Mouse (Mus musculus) forebrain, embryonic 11.5 days (tissue): ENCODE data around the gene Tfcp2. TPM values are rescaled to one million over a fixed set of nuclear protein-coding genes. Genes with fewer than 3 reads are reported as not detected.
"Not testable (repeated sequence)": the region's sequence is repeated elsewhere in the genome, so short reads cannot be mapped to it uniquely, and the experiment has no call there.

Experiments used
- ATAC-seq: fragments of 200-750 bp; cut with Nextera tagmentation; replicated peaks from 2 replicates; pipeline ENCODE4 v1.8.0; 2017; ENCODE audit warnings: moderate TSS enrichment; ENCODE audit not compliant: low FRiP score
- DNase-seq: peaks from one replicate; pipeline ENCODE4 v3.0.0-alpha.2; 2017; ENCODE audit warnings: low spot score
- H3K27ac ChIP-seq: fragments of 300-500 bp; sonication (generic); 2 replicates; pipeline ENCODE4 v1.5.1; 2014; ENCODE audit warnings: low read depth, low read length
- H3K27me3 ChIP-seq: fragments of 300-500 bp; sonication (generic); 2 replicates; pipeline ENCODE4 v1.6.1; 2014; ENCODE audit warnings: mild to moderate bottlenecking, low read length, mixed read lengths; ENCODE audit not compliant: control insufficient read depth, insufficient read depth
- H3K36me3 ChIP-seq: fragments of 300-500 bp; sonication (generic); 2 replicates; pipeline ENCODE4 v1.6.1; 2014; ENCODE audit warnings: mild to moderate bottlenecking, low read length, moderate library complexity, mixed read lengths; ENCODE audit not compliant: control insufficient read depth, insufficient read depth
- H3K4me1 ChIP-seq: fragments of 300-500 bp; sonication (generic); replicated peaks from 2 replicates; pipeline ENCODE4 v1.6.1; 2014; ENCODE audit warnings: low read length, mixed read lengths; ENCODE audit not compliant: control insufficient read depth, insufficient read depth
- H3K4me2 ChIP-seq: fragments of 300-500 bp; sonication (generic); 2 replicates; pipeline ENCODE4 v1.6.1; 2014; ENCODE audit warnings: low read depth, mild to moderate bottlenecking, low read length, moderate library complexity, mixed read lengths; ENCODE audit not compliant: severe bottlenecking
- H3K4me3 ChIP-seq: fragments of 300-500 bp; sonication (generic); 2 replicates; pipeline ENCODE4 v1.5.1; 2014; ENCODE audit warnings: low read depth, low read length
- H3K9ac ChIP-seq: fragments of 300-500 bp; sonication (generic); 2 replicates; pipeline ENCODE4 v1.6.1; 2014; ENCODE audit warnings: low read length
- H3K9me3 ChIP-seq: fragments of 300-500 bp; sonication (generic); 2 replicates; pipeline ENCODE4 v1.6.1; 2016; ENCODE audit warnings: low read length, mixed read lengths; ENCODE audit not compliant: control insufficient read depth
- WGBS: fragments of 180-500 bp; shearing (Covaris S2); extraction: QIAGEN DNeasy Blood & Tissue Kit; methylation state at CpG from one replicate; pipeline ENCODE4 v1.1.7; 2014; 5-methylcytosine and 5-hydroxymethylcytosine counted together
- polyA plus RNA-seq: library from polyadenylated mRNA; unstranded; fragments of >200 nt; fragmentation: Nextera tagmentation; extraction: Ambion mirVana; gene quantifications from 2 replicates; pipeline ENCODE4 v1.2.1, GENCODE M21; 2014

The Tfcp2 gene
- polyA plus RNA-seq, 1 experiment from 2014 or later = 31.7 TPM

DNA sequence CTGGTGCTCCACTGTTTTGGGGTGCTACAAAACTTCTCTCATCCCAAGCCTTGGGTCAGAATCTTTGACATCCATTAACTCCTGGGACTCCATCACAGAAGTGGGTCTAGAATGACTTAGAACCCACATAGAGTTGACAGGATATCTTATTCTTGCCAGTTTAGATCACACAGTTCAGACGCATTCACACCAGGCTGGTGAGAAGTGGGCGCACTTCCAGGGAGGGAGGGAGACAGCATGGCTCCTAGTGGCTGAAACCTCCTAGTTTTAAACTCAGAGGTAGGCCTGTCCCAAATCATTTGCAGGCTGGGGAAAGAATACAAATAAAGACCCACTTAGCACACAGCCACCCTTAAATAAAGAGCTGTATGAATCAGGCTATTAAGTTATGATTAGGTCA is 22.6 kb upstream of the Tfcp2 start:
- Histone ChIP-seq H3K4me1 (no peaks in the 10 kb centered on the region), H3K9ac (no peak overlapping the region), H3K4me2 (no peak overlapping the region), H3K27me3 (no peaks in the 10 kb centered on the region), H3K4me3 (no peak overlapping the region), H3K27ac (no peak overlapping the region), H3K9me3 (no peaks in the 10 kb centered on the region), H3K36me3 (no peaks in the 10 kb centered on the region)
- ATAC-seq (no peak), DNase-seq (no peak)
- 83% methylated on average over 2 of the region's 2 CpGs for WGBS

- Histone ChIP-seq H3K36me3 (no peaks in the 10 kb centered on the region), H3K9ac (no peak overlapping the region), H3K4me2 (no peak overlapping the region), H3K9me3 (no peaks in the 10 kb centered on the region), H3K27me3 (no peaks in the 10 kb centered on the region), H3K4me3 (no peak overlapping the region), H3K27ac (no peak overlapping the region), H3K4me1 (no peaks in the 10 kb centered on the region)
- ATAC-seq = no peak
- WGBS = 79% methylated on average over 6 of the region's 6 CpGs
- DNase-seq = no peak
Observed at GRCm38 (mm10) chr15:100573946-100574345, 22.1 kb upstream of the Tfcp2 start.

- no peak overlapping the region for H3K4me3 ChIP-seq
- WGBS = 68% methylated on average over 3 of the region's 3 CpGs
- H3K27me3 ChIP-seq = no peaks in the 10 kb centered on the region
- no peaks in the 10 kb centered on the region for H3K9me3 ChIP-seq
- H3K4me1 ChIP-seq = no peaks in the 10 kb centered on the region
- DNase-seq (no peak), ATAC-seq (no peak)
- no peak overlapping the region for H3K9ac ChIP-seq
- H3K27ac ChIP-seq = no peak overlapping the region
- no peaks in the 10 kb centered on the region for H3K36me3 ChIP-seq
- no peak overlapping the region for H3K4me2 ChIP-seq
Observed at GRCm38 (mm10) chr15:100569239-100569638, 17.4 kb upstream of the Tfcp2 start.

- WGBS = 76% methylated on average over 2 of the region's 2 CpGs
Observed at GRCm38 (mm10) chr15:100566531-100566930, 14.7 kb upstream of the Tfcp2 start.

GRCm38 (mm10) chr15:100557705-100558433 is 6.1 kb upstream of the Tfcp2 start:
- H3K9me3 ChIP-seq = no peaks in the 10 kb centered on the region
- WGBS = 78% methylated on average over 5 of the region's 5 CpGs
- no peak overlapping the region for H3K9ac ChIP-seq
- no peaks in the 10 kb centered on the region for H3K36me3 ChIP-seq
- H3K27ac ChIP-seq = no peak overlapping the region
- ATAC-seq (no peak), DNase-seq (no peak)
- H3K27me3 ChIP-seq = no peaks in the 10 kb centered on the region
- no peak overlapping the region for H3K4me2 ChIP-seq
- H3K4me1 ChIP-seq = no peaks in the 10 kb centered on the region
- no peak overlapping the region for H3K4me3 ChIP-seq

More at GRCm38 (mm10) chr15:100566531-100566930, 14.7 kb upstream of the Tfcp2 start:
- H3K4me3 ChIP-seq = no peak overlapping the region
- H3K9me3 ChIP-seq = no peaks in the 10 kb centered on the region
- H3K4me2 ChIP-seq = no peak overlapping the region
- no peaks in the 10 kb centered on the region for H3K36me3 ChIP-seq
- ATAC-seq (no peak), DNase-seq (no peak)
- H3K27me3 ChIP-seq = no peaks in the 10 kb centered on the region
- no peak overlapping the region for H3K9ac ChIP-seq
- no peak overlapping the region for H3K27ac ChIP-seq
- H3K4me1 ChIP-seq = no peaks in the 10 kb centered on the region

- H3K4me2 ChIP-seq = no peak overlapping the region
- H3K9me3 ChIP-seq = no peaks in the 10 kb centered on the region
- ATAC-seq (no peak), DNase-seq (no peak)
- 90% methylated on average over 9 of the region's 9 CpGs for WGBS
- H3K4me1 ChIP-seq = no peaks in the 10 kb centered on the region
- no peak overlapping the region for H3K9ac ChIP-seq
- no peaks in the 10 kb centered on the region for H3K36me3 ChIP-seq
- no peaks in the 10 kb centered on the region for H3K27me3 ChIP-seq
- no peak overlapping the region for H3K27ac ChIP-seq
- no peak overlapping the region for H3K4me3 ChIP-seq
Observed at GRCm38 (mm10) chr15:100556378-100556777, 4.6 kb upstream of the Tfcp2 start.

DNA sequence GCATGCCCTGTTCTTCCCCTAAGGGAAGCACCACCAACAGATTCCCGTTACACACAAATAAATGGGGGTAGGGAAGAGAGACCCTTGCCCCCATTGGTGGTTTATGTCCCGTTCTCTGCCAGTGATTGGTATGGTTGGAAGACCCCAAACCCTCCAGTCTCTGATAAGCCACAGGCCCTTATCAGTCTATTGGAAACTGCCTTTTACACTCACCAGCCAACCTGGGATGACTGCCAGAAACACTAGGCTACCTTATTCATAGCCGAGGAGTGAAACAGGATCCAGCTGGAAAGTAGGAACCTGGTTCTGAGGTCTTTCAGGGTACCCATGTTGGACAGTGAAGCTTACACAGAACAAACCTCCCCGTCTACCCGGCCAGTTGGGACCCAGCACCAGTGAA is 4.2 kb upstream of the Tfcp2 start:
- 95% methylated on average over 5 of the region's 5 CpGs for WGBS
- no peak for ATAC-seq
- no peaks in the 10 kb centered on the region for H3K36me3 ChIP-seq
- no peaks in the 10 kb centered on the region for H3K9me3 ChIP-seq
- no peak overlapping the region for H3K9ac ChIP-seq
- no peak for DNase-seq
- H3K4me3 ChIP-seq = no peak overlapping the region
- no peak overlapping the region for H3K27ac ChIP-seq
- no peaks in the 10 kb centered on the region for H3K4me1 ChIP-seq
- H3K4me2 ChIP-seq = no peak overlapping the region
- no peaks in the 10 kb centered on the region for H3K27me3 ChIP-seq

GRCm38 (mm10) chr15:100550280-100550679 is 1.5 kb downstream of the Tfcp2 start:
- H3K4me1 ChIP-seq = peaks cover 3% of the 10 kb centered on the region; the same call in 1 of the 2 replicates
- H3K4me2 ChIP-seq = no peak overlapping the region; the same call in 1 of the 2 replicates
- WGBS = 95% methylated on average over 4 of the region's 4 CpGs
- no peaks in the 10 kb centered on the region; the same call in 1 of the 2 replicates for H3K9me3 ChIP-seq
- no peaks in the 10 kb centered on the region for H3K27me3 ChIP-seq
- no peak overlapping the region for H3K27ac ChIP-seq
- ATAC-seq (no peak), DNase-seq (no peak)
- no peak overlapping the region for H3K9ac ChIP-seq
- H3K4me3 ChIP-seq = no peak overlapping the region
- no peaks in the 10 kb centered on the region for H3K36me3 ChIP-seq

- not testable (repeated sequence) for H3K4me3 ChIP-seq, H3K27me3 ChIP-seq, H3K4me2 ChIP-seq, H3K9me3 ChIP-seq, H3K9ac ChIP-seq, H3K27ac ChIP-seq, ATAC-seq, DNase-seq, H3K36me3 ChIP-seq, H3K4me1 ChIP-seq
- 96% methylated on average over 14 of the region's 14 CpGs for WGBS
Observed at GRCm38 (mm10) chr15:100543651-100544030, 8.2 kb downstream of the Tfcp2 start.
